Mouse (Mus musculus) cerebellum, postnatal 4 days (tissue): ENCODE data around the gene Aif1.

Experiments used
- DNase-seq, 2 experiments: peaks; one replicate each; pipeline ENCODE4 v3.0.0; 2022; ENCODE audit warnings: low spot score in 2 of 2, mixed read lengths in 1 of 2

The Aif1 gene

GRCm38 (mm10) chr17:35194844-35195630, 19.2 kb upstream of the Aif1 start:
- DNase-seq: no peak

- DNase-seq: no peak
Measured at GRCm38 (mm10) chr17:35193881-35194843, 18.3 kb upstream of the Aif1 start, which contains the start of gene Ltb. TSS of gene Ltb (plus strand) at chr17:35194439.

- DNase-seq: no peak
Measured at GRCm38 (mm10) chr17:35192924-35193323, 17.1 kb upstream of the Aif1 start.

- no peak for DNase-seq
Measured at GRCm38 (mm10) chr17:35191723-35192122, 15.9 kb upstream of the Aif1 start.

GRCm38 (mm10) chr17:35190096-35190495, 14.2 kb upstream of the Aif1 start:
- no peak for DNase-seq

GRCm38 (mm10) chr17:35189186-35189585, 13.3 kb upstream of the Aif1 start:
- no peak for DNase-seq

- no peak for DNase-seq
Measured at GRCm38 (mm10) chr17:35187959-35188610, 12.2 kb upstream of the Aif1 start, which contains the start of gene Lst1. TSS of gene Lst1 (minus strand) at chr17:35188439.

GRCm38 (mm10) chr17:35187345-35187744, 11.5 kb upstream of the Aif1 start:
- DNase-seq: no peak

GRCm38 (mm10) chr17:35186681-35187080, 10.8 kb upstream of the Aif1 start:
- no peak for DNase-seq

GRCm38 (mm10) chr17:35185639-35186611, 10.1 kb upstream of the Aif1 start:
- peak in 1 of 2 experiments; percentile 24 for DNase-seq

- no peak for DNase-seq
Measured at GRCm38 (mm10) chr17:35180093-35180492, 4.2 kb upstream of the Aif1 start.

GRCm38 (mm10) chr17:35178528-35178927, 2.7 kb upstream of the Aif1 start:
- DNase-seq: no peak

- DNase-seq: no peak
Measured at GRCm38 (mm10) chr17:35175382-35175781, 486 bp downstream of the Aif1 start.

GRCm38 (mm10) chr17:35174201-35174977, 1.5 kb downstream of the Aif1 start:
- no peak for DNase-seq

- DNase-seq: no peak
Measured at GRCm38 (mm10) chr17:35173329-35173728, 2.5 kb downstream of the Aif1 start.

- no peak for DNase-seq
Measured at GRCm38 (mm10) chr17:35172445-35173234, 3.2 kb downstream of the Aif1 start.

GRCm38 (mm10) chr17:35168541-35169207, 7.2 kb downstream of the Aif1 start:
- no peak for DNase-seq

GRCm38 (mm10) chr17:35167794-35168193, 8.1 kb downstream of the Aif1 start:
- DNase-seq: no peak
